Mouse (Mus musculus): ENCODE data around the gene Naa25. TPM values are rescaled to one million over a fixed set of nuclear protein-coding genes. Genes with fewer than 3 reads are reported as not detected.
A peak's percentile ranks its signal among the peaks of the same experiment; 100 is the strongest.

Gene Naa25
- polyA plus RNA-seq, 1 experiment from 2014 or later = 42.7 TPM

DNA sequence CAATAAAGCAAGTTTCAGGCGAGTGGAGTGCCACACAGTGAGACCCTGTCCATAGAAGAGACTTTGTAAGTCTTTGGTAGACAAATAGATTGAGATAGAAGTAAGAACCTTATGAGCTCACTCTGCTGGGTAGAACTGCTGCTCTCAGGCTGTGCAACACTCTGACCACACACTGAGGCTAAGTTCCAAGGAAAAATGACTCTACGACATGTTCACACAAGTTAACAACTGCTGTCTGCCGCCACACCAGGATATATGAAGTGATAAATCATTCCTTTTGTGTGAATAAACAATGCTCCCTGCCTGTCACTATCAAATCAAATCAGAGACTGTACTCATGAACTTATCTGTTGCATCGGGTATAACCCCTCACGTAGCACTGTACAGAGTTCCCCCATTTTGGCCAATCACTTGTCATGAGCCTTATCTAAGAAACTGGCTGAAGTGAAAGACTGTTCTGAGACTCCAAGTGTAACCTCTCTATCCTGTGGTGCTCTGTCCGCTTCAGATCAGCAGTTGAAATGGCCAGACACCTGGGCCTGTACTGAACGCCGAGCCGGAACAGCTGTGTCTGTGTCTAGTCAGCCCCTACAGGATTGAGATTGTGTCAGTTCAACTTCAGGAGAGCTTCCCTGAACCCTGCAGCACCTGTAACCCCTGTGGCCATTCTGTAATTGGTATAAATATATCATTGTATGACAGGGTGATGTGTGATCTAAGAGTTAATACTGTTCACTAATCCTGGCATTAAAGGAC is 58.0 kb downstream of the Naa25 start:
- Histone ChIP-seq H3K9ac (no peak overlapping the region), H3K27me3 (replicated peaks) (no peaks in the 10 kb centered on the region), H3K36me3 (no peaks in the 10 kb centered on the region; the same call in 1 of the 2 replicates), H3K4me2 (no peak overlapping the region), H3K9me3 (replicated peaks) (no peaks in the 10 kb centered on the region), H3K4me3 (no peak overlapping the region), H3K4me1 (peaks cover 47% of the 10 kb centered on the region), H3K27ac (no peak overlapping the region)
- WGBS (ENCODE audit: insufficient replicate concordance) = 55% methylated on average over 9 of the region's 9 CpGs
- ATAC-seq = no peak

DNA sequence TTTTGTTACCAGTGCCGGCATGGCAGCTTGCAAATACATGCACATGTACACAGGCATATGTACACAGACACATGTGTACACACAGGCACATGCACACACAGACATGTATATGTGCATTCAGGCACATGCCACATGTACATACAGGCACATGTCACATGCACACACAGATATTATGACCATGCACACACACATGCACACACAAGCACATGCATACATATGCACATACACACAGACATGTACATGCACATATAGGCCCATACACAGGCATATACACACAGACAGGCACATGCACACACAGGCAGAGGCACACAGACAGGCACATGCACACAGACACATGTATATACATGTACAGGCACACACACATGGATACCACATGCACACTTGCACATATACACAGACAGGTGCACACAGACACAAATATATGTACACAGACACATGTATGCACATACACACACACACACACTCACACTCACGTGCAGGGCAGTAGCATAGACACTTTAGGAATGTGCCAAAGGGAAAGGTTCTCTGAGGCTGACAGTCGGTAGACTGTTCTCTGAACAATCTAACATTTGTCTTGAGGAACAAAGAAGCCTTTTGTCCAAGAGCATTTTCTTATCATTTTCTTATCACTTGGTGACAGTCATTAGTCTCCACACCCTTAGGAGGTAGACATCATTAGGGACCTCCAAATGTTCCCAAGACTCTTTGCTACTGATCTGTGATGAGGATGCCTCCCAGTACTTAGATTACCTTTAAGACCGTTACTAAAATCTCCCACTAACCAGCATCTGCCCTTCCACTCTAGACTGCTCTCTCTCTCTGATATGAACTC is 63.8 kb downstream of the Naa25 start:
- Histone ChIP-seq H3K9me3 (replicated peaks) (no peaks in the 10 kb centered on the region), H3K4me1 (peaks cover 30% of the 10 kb centered on the region), H3K27ac (peak overlapping the region; percentile 70), H3K27me3 (replicated peaks) (no peaks in the 10 kb centered on the region), H3K4me3 (no peak overlapping the region), H3K36me3 (no peaks in the 10 kb centered on the region), H3K4me2 (peak overlapping the region; percentile 24; the same call in 1 of the 2 replicates), H3K9ac (no peak overlapping the region)
- 39% methylated on average over 4 of the region's 4 CpGs for WGBS (ENCODE audit: insufficient replicate concordance)
- ATAC-seq = peak; percentile 77

DNA sequence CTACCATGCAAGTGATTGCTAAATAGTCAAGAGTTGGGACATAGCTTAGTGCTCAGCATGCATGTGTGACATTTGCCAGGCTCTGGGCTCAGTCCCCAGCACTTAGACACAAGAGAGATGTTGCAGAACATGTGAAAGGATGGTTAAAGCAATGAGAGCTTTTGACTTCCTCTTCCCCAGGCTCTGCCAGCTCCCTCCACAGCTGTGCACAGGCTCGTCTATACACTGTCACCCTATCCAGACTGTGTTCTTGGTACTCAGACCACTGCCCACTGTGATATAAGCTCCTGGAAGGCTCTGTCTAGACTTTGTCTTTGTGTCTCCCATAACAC is 64.4 kb downstream of the Naa25 start:
- no peaks in the 10 kb centered on the region for H3K36me3 ChIP-seq
- 23% methylated on average over 1 of the region's 1 CpGs for WGBS (ENCODE audit: insufficient replicate concordance)
- peaks cover 29% of the 10 kb centered on the region for H3K4me1 ChIP-seq
- H3K9ac ChIP-seq = no peak overlapping the region
- no peaks in the 10 kb centered on the region for H3K27me3 ChIP-seq (replicated peaks)
- ATAC-seq = peak; percentile 39; the same call in 1 of the 2 replicates
- no peaks in the 10 kb centered on the region for H3K9me3 ChIP-seq (replicated peaks)
- H3K27ac ChIP-seq = peak overlapping the region; percentile 70
- H3K4me2 ChIP-seq = peak overlapping the region; percentile 24; the same call in 1 of the 2 replicates
- H3K4me3 ChIP-seq = no peak overlapping the region

DNA sequence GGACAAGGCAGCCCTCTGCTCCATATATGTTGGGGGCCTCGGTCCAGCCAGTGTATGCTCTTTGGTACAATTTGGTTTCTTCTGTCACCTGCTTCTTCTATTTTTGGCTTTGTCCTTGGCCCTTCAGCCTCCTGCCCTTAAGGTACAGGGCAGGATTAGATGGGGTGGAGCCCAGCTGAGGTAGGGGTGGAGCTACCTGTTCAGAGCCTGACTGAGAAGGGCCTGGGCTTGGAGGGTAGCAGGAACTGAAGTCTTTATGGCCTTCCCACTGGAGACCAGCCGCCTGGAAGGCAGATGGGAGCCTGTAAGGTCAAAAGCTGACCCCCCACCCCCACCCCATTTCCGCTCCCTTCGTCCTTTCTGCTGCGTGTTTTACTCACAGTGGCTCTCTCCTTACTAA is 65.2 kb downstream of the Naa25 start:
- Histone ChIP-seq H3K4me1 (peaks cover 29% of the 10 kb centered on the region), H3K9ac (no peak overlapping the region), H3K36me3 (no peaks in the 10 kb centered on the region), H3K27me3 (replicated peaks) (no peaks in the 10 kb centered on the region), H3K4me2 (no peak overlapping the region), H3K9me3 (replicated peaks) (no peaks in the 10 kb centered on the region), H3K27ac (no peak overlapping the region), H3K4me3 (no peak overlapping the region)
- ATAC-seq = no peak; the same call in 1 of the 2 replicates
- WGBS (ENCODE audit: insufficient replicate concordance) = 53% methylated on average over 5 of the region's 5 CpGs

DNA sequence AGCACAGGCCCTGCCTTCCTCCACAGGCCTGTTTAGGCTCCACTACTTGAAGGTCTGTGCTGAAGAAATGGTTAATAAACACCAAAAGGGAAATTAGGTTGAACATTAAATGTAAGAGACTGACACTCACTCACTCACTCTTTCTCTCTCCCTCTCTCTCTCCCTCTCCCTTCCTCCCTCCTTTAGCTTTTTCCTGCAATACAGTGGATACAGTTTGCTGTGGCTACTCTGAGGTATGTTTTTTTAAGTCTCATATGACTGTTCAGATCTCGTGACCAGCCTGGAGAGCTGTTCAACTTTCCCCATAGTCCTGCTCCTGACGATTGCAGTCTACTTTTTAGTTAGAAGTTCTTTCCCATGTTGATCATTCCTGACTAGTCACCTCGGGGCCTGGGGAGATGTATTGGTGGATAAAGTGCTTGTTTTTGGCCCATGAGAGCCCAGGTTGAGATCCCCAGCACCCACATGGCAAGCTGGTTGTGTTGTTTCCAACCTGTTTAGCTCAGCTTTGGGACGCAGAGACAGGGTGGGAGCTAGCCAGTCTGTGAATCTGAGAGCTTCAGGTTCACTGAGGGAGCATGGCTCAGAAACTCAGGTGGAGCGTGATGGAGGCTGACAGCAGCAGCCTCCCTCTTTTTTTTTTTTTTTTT is 66.0 kb downstream of the Naa25 start:
- WGBS (ENCODE audit: insufficient replicate concordance) = 63% methylated on average over 5 of the region's 5 CpGs
- H3K4me1 ChIP-seq = peaks cover 29% of the 10 kb centered on the region
- no peaks in the 10 kb centered on the region for H3K9me3 ChIP-seq (replicated peaks)
- no peaks in the 10 kb centered on the region for H3K36me3 ChIP-seq
- H3K27ac ChIP-seq = no peak overlapping the region
- no peak overlapping the region for H3K4me3 ChIP-seq
- no peak for ATAC-seq
- no peak overlapping the region for H3K9ac ChIP-seq
- no peaks in the 10 kb centered on the region for H3K27me3 ChIP-seq (replicated peaks)
- no peak overlapping the region for H3K4me2 ChIP-seq

DNA sequence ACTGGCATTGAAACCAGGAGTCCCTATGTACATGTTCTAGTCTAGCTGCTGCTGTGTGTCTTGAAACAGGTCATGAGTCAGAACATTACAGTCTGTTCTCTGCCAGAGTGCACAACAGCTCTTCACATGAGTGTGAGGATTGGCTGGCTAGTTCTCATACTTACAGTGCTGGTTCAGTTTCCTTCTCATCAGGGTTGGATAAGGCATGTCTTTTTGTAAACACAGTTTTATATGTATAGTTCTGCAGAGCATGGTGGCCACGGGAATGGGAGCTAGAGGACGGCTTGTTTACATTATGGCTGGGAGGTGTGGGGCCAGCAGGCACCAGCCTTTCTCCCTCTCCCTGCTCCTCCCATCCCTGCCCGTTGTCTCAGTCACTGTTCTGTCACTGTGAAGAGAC is 71.8 kb downstream of the Naa25 start:
- no peak overlapping the region for H3K4me2 ChIP-seq
- 0 out of 2 replicates have a peak overlapping the region, but pooled peaks have one; percentile 8 for H3K27ac ChIP-seq
- ATAC-seq = no peak
- H3K4me1 ChIP-seq = peaks cover 44% of the 10 kb centered on the region
- no peaks in the 10 kb centered on the region for H3K27me3 ChIP-seq (replicated peaks)
- no peaks in the 10 kb centered on the region for H3K36me3 ChIP-seq
- WGBS (ENCODE audit: insufficient replicate concordance) = 33% methylated on average over 3 of the region's 3 CpGs
- H3K4me3 ChIP-seq = no peak overlapping the region
- no peak overlapping the region for H3K9ac ChIP-seq
- no peaks in the 10 kb centered on the region for H3K9me3 ChIP-seq (replicated peaks)

DNA sequence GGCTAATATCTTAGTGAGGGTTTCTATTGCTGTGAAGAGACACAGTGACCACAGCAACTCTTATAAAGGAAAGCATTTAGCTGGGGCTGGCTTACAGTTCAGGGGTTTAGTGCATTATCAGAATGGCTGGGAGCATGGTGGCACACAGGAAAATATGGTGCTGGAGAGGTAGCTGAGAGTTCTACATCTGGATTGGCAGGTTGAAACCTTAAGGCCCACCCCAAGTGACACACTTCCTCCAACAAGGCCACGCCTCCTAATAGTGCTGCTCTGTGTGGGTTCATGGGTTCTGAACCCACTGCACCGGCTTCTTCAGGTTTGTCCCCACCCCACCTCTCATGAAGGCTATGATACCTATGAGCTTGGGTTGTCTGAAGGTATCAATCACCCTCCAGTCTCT is 74.7 kb downstream of the Naa25 start:
- Histone ChIP-seq H3K4me1 (peaks cover 70% of the 10 kb centered on the region), H3K36me3 (no peaks in the 10 kb centered on the region), H3K27ac (0 out of 2 replicates have a peak overlapping the region, but pooled peaks have one; percentile 3), H3K4me3 (no peak overlapping the region), H3K4me2 (no peak overlapping the region), H3K27me3 (replicated peaks) (no peaks in the 10 kb centered on the region), H3K9me3 (replicated peaks) (no peaks in the 10 kb centered on the region), H3K9ac (no peak overlapping the region)
- no peak for ATAC-seq
- WGBS (ENCODE audit: insufficient replicate concordance) = 50% methylated on average over 2 of the region's 2 CpGs

DNA sequence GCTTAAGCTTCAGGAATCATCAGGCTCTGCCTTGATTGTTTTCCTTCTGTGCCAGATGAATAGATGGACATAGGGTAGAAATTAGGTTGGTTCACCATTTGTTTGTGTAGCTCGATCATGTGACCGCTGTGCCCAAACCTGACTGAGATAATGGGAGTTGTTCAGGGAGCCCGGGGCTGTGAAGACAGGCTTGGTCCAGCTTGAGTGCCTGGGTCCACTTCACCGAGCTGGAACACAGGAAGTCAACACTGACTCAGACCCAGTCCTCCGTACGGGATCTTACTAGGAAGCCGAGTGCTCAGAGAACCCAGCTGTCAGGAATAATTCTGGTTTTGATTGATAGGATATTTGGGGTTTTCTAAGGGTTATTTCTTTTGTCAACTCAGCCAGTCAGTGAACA is 76.9 kb downstream of the Naa25 start:
- Histone ChIP-seq H3K4me3 (no peak overlapping the region), H3K9me3 (replicated peaks) (no peaks in the 10 kb centered on the region), H3K36me3 (no peaks in the 10 kb centered on the region), H3K27me3 (replicated peaks) (no peaks in the 10 kb centered on the region), H3K9ac (no peak overlapping the region), H3K27ac (peak overlapping the region; percentile 80; the same call in 1 of the 2 replicates), H3K4me2 (no peak overlapping the region), H3K4me1 (peaks cover 65% of the 10 kb centered on the region)
- 72% methylated on average over 7 of the region's 7 CpGs for WGBS (ENCODE audit: insufficient replicate concordance)
- no peak for ATAC-seq

DNA sequence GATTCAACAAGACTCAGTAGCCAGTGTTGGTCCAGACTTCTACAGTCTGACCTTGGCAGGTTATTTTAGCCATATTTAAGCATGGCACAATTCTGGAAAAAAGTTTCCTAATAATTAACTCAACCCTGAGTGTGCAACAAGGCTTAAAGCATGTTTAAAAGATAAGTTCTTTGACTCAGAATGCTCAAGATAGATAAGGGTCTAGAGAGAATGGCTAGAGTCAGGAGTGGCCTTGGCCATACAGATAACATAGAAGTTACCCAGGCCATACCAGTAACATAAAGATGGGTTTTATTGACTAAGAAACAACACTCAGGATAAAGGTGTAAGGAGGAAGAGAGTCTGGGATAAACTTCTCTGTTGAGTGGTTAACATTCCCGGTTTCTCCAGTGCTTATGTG is 78.3 kb downstream of the Naa25 start:
- peaks cover 50% of the 10 kb centered on the region for H3K4me1 ChIP-seq
- peak overlapping the region; percentile 39 for H3K4me2 ChIP-seq
- H3K27ac ChIP-seq = peak overlapping the region; percentile 80
- H3K9me3 ChIP-seq (replicated peaks) = no peaks in the 10 kb centered on the region
- ATAC-seq = peak; percentile 90
- H3K4me3 ChIP-seq = no peak overlapping the region
- no peaks in the 10 kb centered on the region for H3K36me3 ChIP-seq
- no peaks in the 10 kb centered on the region for H3K27me3 ChIP-seq (replicated peaks)
- WGBS (ENCODE audit: insufficient replicate concordance) = 29% methylated on average over 1 of the region's 1 CpGs
- H3K9ac ChIP-seq = peak overlapping the region; percentile 35

DNA sequence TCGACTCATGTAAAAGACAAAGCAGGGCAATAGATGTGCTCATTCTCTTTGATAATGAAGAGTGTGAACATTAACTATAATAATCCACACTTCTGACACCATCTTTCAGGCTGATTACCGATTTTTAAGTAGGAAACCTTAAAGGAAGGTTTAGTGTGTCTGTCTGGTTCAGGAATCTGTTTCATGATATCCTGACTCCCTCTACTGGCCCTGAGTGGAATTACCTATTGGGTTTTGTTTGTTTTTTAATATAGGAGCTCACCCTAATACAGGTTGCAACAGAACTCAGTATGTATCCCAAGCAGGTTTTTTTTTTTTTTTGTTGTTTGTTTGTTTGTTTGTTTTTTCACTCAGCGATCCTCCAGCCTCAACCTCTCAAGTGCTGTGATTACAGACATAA is 79.9 kb downstream of the Naa25 start:
- no peak overlapping the region for H3K4me3 ChIP-seq
- H3K4me2 ChIP-seq = no peak overlapping the region
- WGBS (ENCODE audit: insufficient replicate concordance) = 37% methylated on average over 3 of the region's 3 CpGs
- ATAC-seq = no peak
- no peak overlapping the region for H3K27ac ChIP-seq
- no peak overlapping the region for H3K9ac ChIP-seq
- no peaks in the 10 kb centered on the region for H3K36me3 ChIP-seq
- peaks cover 37% of the 10 kb centered on the region for H3K4me1 ChIP-seq
- no peaks in the 10 kb centered on the region for H3K9me3 ChIP-seq (replicated peaks)
- 0 out of 2 replicates have a peak, but pooled peaks cover 7% of the 10 kb centered on the region for H3K27me3 ChIP-seq (replicated peaks)

DNA sequence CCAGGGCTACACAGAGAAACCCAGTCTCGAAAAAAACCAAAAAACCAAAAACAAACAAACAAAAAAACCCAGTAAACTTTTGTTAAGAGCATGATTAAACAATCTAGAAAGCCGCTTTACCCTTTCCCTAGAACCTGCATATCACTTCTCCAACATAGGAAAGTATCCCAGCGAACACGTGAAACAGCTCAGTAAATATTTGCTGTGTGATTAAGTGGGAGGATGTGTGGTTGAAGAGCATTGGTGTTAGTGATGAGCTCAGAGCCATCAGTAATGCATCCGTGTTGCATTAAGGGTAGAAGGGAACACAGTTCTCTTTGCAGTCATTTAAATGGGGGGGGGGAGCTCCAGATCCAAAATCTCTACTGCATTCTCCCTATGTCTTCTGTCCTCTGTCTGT is 87.1 kb downstream of the Naa25 start:
- H3K4me3 ChIP-seq = no peak overlapping the region
- no peaks in the 10 kb centered on the region for H3K4me1 ChIP-seq
- ATAC-seq = no peak
- H3K27ac ChIP-seq = no peak overlapping the region
- no peaks in the 10 kb centered on the region for H3K36me3 ChIP-seq
- H3K27me3 ChIP-seq (replicated peaks) = peaks cover 7% of the 10 kb centered on the region; the same call in 1 of the 2 replicates
- H3K9ac ChIP-seq = no peak overlapping the region
- no peak overlapping the region for H3K4me2 ChIP-seq
- H3K9me3 ChIP-seq (replicated peaks) = no peaks in the 10 kb centered on the region
- 61% methylated on average over 5 of the region's 5 CpGs for WGBS (ENCODE audit: insufficient replicate concordance)

DNA sequence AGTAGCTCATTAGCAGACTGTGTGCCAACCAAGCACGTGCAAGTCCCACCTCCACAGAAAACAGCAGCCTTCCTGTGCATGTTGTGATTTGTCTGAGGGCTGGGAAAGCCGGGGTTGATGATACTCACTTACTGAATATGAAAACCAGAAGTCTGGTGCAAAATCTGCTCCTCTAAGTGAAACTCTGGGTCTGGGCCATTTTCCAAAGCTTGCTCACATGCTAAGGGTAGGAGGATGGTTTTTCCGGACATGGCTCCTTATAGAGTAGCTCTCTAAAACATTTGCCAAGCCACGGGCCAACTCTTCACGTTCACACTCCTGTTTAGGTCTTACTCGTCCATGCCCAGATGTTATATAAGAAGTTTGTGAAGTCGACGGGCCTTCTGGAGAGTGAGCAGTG is 95.6 kb downstream of the Naa25 start:
- Histone ChIP-seq H3K36me3 (no peaks in the 10 kb centered on the region), H3K27me3 (replicated peaks) (peaks cover 7% of the 10 kb centered on the region; the same call in 1 of the 2 replicates), H3K4me3 (no peak overlapping the region), H3K4me2 (no peak overlapping the region), H3K9me3 (replicated peaks) (no peaks in the 10 kb centered on the region), H3K27ac (no peak overlapping the region), H3K4me1 (no peaks in the 10 kb centered on the region), H3K9ac (no peak overlapping the region)
- 62% methylated on average over 8 of the region's 8 CpGs for WGBS (ENCODE audit: insufficient replicate concordance)
- ATAC-seq = no peak

Measured in liver, embryonic 12.5 days (tissue).